Mouse (Mus musculus) kidney, postnatal 4 days (tissue): ENCODE results near the gene Gtf2a2.

Experiments used
- DNase-seq, 2 experiments: peaks; one replicate each; pipeline ENCODE4 v3.0.0; 2021; ENCODE audit warnings: mixed read lengths in 2 of 2

Gene Gtf2a2

GRCm38 (mm10) chr9:70012408-70012901 lies at the start of gene Gtf2a2:
TSS of gene Gtf2a2 (plus strand) at chr9:70012550.
- DNase-seq: peak; percentile 97 to 98

GRCm38 (mm10) chr9:69964370-69964769 lies 48.0 kb upstream of the Gtf2a2 start:
- DNase-seq: no peak

GRCm38 (mm10) chr9:69985526-69985925 lies 26.8 kb upstream of the Gtf2a2 start:
- no peak for DNase-seq

GRCm38 (mm10) chr9:69986063-69986462 lies 26.3 kb upstream of the Gtf2a2 start:
- no peak for DNase-seq

GRCm38 (mm10) chr9:69986571-69986970 lies 25.8 kb upstream of the Gtf2a2 start:
- no peak for DNase-seq

- peak; percentile 79 to 81 for DNase-seq
These were observed 24.8 kb upstream of the Gtf2a2 start for GRCm38 (mm10) chr9:69987579-69987978.

GRCm38 (mm10) chr9:69988706-69989302 lies 23.5 kb upstream of the Gtf2a2 start:
- DNase-seq: no peak

GRCm38 (mm10) chr9:69989303-69990121 lies 22.8 kb upstream of the Gtf2a2 start, which contains the start of gene Bnip2:
TSS of gene Bnip2 (plus strand) at chr9:69989466.
- DNase-seq: peak; percentile 98 to 99

- DNase-seq: peak in 1 of 2 experiments; percentile 24
These were observed 22.0 kb upstream of the Gtf2a2 start for GRCm38 (mm10) chr9:69990346-69990745.

GRCm38 (mm10) chr9:69992841-69993277 lies 19.5 kb upstream of the Gtf2a2 start:
- DNase-seq: peak in 1 of 2 experiments; percentile 18

- no peak for DNase-seq
These were observed 18.9 kb upstream of the Gtf2a2 start for GRCm38 (mm10) chr9:69993479-69993878.

- no peak for DNase-seq
These were observed 17.8 kb upstream of the Gtf2a2 start for GRCm38 (mm10) chr9:69994547-69994946.

- no peak for DNase-seq
These were observed 13.0 kb upstream of the Gtf2a2 start for GRCm38 (mm10) chr9:69999318-69999717.

- no peak for DNase-seq
These were observed 8.8 kb upstream of the Gtf2a2 start for GRCm38 (mm10) chr9:70003516-70003915.

GRCm38 (mm10) chr9:70006984-70007383 lies 5.4 kb upstream of the Gtf2a2 start:
- no peak for DNase-seq

- no peak for DNase-seq
These were observed 4.7 kb upstream of the Gtf2a2 start for GRCm38 (mm10) chr9:70007506-70008248.

GRCm38 (mm10) chr9:70009754-70010304 lies 2.5 kb upstream of the Gtf2a2 start:
- no peak for DNase-seq

- DNase-seq: no peak
These were observed 1.4 kb upstream of the Gtf2a2 start for GRCm38 (mm10) chr9:70010781-70011473.

- DNase-seq: no peak
These were observed 578 bp upstream of the Gtf2a2 start for GRCm38 (mm10) chr9:70011537-70012407.

GRCm38 (mm10) chr9:70015632-70016031 lies 3.3 kb downstream of the Gtf2a2 start:
- DNase-seq: no peak

- DNase-seq: no peak
These were observed 6.5 kb downstream of the Gtf2a2 start for GRCm38 (mm10) chr9:70018879-70019278.
